Mouse (Mus musculus): ENCODE measurements around the gene Il17c.

- no peak for TF ChIP-seq CTCF (IDR thresholded peaks at IDR 0.05; ENCODE audit: borderline replicate concordance, extremely low read depth, insufficient read depth, insufficient read length)
- TF ChIP-seq POLR2A (IDR thresholded peaks at IDR 0.05; ENCODE audit: borderline replicate concordance, extremely low read depth, insufficient read depth, insufficient read length, poor library complexity, severe bottlenecking), result no peak
These were observed 16.5 kb upstream of the Il17c start for GRCm38 (mm10) chr8:122405146-122405805.
